Mouse (Mus musculus) kidney, postnatal 4 days (tissue): ENCODE data around the gene Mtx3.
"Not testable (repeated sequence)": the region's sequence is repeated elsewhere in the genome, so short reads cannot be mapped to it uniquely, and the experiment has no call there.

ENCODE experiments used
- DNase-seq, 2 experiments: peaks; one replicate each; pipeline ENCODE4 v3.0.0; 2021; ENCODE audit warnings: mixed read lengths in 2 of 2

Gene Mtx3

DNA sequence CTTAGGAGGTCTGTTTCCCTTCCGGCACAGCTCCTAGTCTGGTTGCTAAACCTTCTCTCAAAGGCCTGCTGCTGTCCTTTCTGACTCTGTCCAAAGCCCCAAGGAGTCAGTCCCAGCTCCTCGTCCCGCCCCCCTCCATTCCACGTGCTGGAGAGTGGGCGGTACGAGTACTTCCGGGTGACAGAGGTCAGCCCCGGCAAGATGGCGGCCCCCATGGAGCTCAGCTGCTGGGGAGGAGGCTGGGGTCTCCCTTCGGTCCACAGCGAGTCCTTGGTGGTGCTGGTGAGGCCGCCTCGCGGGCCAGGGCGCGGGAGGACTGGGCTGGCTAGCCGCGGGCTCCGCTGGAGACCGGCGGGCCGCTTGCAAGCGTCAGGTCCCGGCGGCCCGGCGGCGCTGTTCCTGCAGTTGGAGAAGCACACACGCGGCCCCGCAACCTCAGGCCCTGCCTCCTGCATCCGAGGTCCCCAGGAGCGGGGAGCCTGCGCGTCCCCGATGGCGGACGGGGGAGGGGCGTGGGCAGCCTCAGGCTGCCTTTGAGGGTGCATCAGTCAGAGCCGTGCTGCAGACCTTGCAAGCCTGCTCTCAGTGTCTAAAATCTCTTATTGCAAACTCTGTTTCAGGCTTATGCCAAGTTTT is at the start of gene Mtx3:
Mtx3 (plus strand) TSS at position 175 of the 636 bp plus-strand sequence.
- peak; percentile 93 to 95 for DNase-seq

DNA sequence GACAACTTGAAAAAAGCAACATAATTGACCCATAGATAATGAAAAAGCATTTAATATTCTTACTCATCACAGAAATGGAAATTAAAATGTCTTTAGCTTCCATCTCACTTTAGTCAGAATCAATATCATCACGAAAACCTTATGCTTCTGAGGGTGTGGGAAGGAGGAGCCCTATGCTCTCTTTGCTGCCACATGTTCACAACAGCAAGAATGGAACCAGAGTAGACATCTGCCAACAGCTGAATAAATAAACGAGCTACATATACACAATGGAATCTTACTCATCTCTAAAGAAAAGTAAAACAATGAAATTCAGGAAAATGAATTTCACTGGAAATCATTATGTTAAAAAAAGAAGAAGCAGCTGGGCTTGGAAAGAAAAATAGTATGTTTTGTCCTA is 45.7 kb upstream of the Mtx3 start:
- no peak for DNase-seq

DNA sequence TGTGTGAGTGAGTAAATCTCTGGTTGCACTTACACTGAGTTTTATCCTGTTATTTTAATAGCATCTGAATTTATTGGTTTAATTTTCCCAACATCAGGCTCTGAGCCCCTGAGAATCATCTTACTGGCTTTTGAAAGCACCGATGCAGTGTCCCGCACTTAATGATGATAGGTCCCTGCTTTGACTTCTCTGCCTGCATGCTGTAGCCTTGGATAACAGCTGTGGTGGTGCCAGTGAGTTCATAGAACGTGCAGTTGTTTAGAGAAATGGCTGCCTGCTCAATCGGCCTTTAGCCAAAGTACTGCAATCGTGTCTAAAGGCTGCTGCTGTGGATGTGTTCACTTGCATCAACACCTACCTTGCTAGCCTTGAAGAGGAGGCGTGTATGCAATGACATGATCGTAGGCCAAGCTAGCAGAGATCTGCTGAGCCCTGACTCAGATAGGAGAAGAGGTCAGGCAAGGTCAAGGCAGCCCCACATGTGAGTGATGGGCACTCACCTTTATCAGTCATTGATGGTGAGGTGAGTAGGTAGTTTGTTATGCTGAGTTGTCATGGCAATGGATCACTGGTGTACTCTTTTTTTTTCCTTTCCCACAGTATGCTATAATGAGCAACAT is 45.1 kb upstream of the Mtx3 start:
- no peak for DNase-seq

DNA sequence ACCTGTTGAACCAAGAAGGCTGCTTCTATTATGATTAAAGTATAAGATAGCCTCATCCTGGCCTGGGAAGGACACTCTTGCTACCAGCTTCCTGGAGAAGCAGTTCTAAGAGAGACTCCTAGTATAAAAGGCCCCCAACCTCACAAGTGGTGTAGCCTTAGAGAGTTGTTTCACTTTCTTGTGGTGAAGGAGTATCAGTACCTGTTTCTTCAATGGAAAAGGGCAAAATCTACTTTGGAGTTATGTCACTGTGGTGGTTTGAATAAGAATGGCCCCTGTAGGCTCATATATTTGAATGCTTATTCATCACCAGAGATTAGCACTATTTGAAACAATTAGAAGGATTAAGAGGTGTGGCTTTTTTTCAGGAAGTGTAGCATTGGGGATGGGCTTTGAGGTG is 37.8 kb upstream of the Mtx3 start:
- DNase-seq: no peak

DNA sequence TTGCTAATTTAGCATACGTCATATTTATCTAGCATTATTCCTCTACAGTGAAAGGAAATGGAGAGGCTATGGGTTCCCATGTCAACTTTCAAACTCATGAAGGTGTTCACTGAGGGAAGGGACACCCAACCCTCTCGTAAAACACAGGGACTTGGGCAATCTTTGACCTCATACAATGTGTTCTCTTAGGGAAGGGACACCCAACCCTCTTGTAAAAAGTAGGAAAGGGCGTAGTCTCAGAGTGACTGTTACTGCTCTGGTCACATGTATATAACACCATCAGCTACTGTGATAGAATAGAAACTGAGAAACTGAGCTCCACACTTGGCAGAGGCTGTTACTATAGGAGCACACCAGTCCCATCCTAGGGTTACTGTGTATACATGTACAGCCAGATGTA is 36.7 kb upstream of the Mtx3 start:
- no peak for DNase-seq

DNA sequence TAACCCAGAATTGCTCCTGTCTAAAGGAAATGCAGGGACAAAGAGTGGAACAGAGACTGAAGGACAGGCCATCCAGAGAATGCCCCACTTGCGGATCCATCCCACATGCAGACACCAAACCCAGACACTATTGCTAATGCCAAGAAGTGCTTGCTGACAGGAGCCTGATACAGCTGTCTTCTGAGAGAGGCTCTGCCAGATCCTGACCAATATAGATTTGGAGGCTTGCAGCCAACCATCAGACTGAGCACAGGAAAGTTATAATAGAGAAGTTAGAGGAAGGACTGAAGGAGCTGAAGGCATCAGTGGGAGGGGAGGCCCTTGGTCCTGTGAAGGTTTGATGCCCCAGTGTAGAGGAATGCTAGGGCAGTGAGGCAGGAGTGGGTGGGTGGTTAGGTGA is 34.0 kb upstream of the Mtx3 start:
- not testable (repeated sequence) for DNase-seq

DNA sequence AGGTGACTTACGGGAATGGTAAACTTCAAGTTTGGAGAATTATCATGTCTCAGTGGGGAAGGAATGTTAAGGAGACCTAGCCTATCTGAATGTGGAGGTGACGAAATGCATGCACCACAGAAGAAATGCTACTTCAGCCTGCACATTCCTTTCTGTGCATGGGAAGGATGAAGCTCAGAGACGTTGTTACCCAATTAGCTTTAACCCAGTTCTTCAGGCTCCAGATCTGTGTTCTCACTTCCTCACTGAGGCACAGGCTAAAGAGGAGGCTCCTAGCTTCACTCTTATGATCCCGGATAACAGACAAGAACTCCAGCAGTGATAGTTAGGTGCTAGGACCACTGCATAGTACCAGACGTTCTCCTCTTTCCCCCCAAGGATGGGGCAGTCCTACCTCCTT is 28.2 kb upstream of the Mtx3 start:
- no peak for DNase-seq

DNA sequence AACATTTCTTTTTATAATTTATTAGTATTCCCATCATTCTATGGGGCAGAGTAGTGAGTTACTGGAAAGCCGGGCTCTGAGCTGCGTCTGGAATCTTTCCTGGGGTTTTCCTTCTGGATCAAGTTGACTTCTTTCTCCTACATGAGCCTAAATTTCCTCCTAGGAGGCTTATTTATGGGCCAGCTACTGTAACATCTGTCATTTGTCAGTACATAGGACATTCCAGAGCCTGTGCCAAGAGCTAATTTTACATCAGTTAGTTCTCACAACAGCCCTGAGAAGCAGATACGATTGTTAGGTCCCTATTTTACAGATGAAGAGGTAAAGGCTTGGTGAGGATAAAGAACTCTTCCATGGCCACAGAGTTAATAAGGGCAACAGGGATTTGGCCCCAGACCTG is 27.2 kb upstream of the Mtx3 start:
- DNase-seq: peak; percentile 10 to 30

DNA sequence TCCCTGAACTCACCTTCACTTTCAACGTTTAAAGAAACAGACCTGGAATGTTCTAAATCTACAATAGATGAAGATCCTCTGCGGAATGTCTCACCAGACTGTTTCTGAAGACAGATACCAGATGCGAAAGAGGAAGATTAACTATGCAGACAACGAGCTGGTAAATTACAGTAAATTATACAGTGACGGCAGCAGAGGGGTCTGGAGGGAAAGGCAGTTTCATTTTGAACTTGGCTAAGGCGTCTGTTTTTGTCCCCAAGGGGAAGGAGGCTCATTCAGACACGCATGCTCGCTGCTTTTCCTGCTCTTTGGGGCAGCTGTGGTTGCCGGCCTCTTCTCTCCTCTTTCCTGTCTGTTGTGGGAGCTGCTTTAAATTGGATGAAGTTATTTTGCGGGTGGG is 15.7 kb upstream of the Mtx3 start:
- peak; percentile 35 to 43 for DNase-seq

DNA sequence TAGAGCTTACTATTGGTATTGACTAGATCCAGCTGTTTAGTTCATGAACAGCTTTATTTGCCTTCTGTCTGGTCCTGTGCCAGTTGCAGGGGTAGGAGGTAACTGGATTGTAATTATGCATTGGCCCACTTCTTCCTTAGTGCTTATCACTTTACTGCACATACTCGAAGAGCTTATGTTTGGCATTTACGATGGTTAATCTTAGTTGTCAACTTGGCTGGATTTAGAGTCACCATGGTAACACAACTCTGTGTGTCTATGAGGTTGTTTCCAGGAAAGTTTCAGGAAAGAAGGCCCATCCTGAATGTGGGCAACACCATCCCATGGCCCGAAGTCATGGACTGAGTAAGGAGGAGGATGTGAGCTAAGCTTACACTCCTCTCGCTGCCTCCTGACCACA is 11.4 kb upstream of the Mtx3 start:
- DNase-seq: no peak

DNA sequence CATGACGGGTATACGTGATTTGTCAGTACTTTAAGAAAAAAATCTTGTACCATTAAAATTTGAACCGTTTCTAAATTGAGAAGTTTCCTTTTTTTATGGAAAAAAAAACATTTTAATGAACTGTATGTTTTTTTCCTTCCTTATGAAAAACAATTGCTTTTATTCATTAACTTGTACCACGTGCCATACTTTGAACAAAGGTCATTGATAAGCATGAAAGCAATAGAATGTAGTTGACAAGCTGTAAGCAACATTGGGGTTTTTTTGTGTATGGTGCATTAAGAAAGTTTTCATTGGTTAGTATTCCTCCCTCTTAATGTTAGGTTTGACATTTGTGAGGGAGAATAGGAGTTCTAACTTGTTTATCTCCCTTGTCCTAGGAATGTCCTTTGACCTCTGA is 1.9 kb downstream of the Mtx3 start:
- no peak for DNase-seq

DNA sequence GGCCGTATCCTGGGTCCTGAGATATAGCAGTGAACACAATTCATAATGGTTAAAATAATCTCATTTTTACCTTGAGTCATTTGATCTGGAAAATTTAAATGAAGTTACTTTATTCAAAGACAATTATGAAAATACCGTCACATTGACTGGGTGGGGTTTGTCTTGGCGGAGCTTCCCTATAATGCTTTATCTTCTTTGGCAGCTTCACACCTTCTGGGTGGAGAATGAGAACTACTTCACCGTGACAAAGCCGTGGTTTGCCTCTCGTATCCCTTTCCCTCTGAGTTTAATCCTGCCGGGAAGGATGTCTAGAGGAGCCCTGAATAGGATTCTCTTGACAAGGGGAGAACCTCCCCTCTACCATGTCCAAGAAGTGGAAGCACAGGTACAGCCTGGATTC is 2.8 kb downstream of the Mtx3 start:
- DNase-seq: no peak

DNA sequence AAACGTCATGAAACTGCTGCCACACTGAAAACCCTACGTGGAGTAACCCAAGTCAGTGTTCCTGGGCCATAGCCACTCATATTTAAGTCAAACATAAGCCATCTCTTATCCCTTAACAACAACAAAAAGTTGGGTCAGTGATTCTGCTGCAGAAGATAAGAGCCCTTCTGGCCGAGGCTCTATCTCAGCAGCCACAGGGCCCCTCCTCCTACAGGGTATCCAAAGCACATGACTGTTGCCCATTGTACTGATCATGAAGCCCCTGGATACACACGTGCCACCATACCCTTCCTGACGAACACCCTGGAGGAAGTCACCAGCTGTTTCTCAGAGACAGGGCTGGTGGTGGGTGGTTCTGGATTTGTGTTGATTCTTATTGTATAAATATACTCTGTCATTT is 3.4 kb downstream of the Mtx3 start:
- no peak for DNase-seq

DNA sequence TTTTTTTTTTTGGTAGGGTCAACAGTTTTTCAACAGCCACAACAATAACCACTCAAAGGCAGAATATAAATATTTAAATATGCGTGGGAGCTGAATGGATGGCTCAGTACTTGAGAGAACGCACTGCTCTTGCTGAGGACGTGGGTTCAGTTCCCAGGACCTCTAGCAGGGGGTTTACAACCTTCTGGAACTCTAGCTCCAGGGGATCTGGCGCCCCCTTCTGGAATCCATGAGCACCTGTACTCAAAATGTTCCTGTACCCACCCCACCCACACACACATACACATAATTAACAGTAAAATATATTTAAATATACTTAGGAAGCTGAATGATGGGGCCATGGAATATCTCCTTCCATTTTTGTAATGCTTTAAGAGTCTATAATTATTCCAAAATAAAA is 11.3 kb downstream of the Mtx3 start:
- DNase-seq: no peak

DNA sequence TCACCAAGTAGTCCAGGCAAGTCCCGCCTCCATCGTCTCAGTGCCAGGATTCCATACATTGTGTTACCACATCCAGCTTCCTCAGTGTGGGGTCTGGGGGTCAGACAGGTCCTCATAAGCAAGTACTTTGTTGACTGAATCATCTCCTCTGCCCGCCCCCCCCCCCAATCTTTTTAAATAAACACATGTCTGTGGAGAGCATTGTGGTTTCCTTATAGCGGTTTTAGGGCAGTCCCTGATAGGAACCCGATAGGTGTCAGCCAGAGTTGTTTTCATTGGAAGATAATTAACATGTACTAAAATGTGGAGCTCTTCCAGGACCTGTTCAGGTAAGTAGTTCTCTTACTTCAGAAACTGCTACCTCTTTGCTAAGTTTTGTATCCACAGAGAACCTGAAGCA is 14.2 kb downstream of the Mtx3 start:
- DNase-seq: no peak

DNA sequence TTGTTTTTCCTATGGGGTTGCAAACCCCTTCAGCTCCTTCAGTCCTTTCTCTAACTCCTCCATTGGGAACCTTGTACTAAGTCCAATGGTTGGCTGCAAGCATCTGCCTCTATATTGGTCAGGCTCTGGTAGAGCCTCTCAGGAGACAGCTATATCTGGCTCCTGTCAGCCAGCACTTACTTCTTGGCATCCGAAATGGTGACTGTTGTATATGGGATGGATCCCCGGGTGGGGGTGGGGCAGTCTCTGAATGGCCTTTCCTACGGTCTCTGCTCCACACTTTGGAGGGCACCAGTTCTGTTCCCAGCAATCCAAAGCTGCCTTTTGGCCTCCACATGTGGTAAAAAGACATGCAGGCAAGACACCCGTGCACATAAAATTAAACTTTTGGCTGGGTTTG is 15.4 kb downstream of the Mtx3 start:
- no peak for DNase-seq

DNA sequence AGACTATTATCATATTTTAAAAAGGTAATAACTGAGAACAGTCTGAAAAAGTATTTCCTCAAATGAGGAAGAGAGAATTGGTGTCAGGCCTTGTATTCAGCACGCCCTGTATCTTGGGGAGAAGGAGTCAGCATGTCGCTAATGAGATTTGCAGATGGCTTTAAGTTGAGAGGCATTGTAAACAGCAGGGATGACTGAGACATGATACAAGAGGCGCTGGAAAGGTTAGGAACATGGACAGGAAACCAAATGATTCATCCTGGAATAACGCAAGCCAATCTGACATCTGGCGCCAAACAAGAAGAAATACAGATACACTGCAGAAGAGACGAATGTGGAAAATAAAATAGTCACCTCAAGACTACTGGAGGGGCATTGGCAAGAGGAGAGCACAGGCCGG is 20.8 kb downstream of the Mtx3 start:
- DNase-seq: no peak

DNA sequence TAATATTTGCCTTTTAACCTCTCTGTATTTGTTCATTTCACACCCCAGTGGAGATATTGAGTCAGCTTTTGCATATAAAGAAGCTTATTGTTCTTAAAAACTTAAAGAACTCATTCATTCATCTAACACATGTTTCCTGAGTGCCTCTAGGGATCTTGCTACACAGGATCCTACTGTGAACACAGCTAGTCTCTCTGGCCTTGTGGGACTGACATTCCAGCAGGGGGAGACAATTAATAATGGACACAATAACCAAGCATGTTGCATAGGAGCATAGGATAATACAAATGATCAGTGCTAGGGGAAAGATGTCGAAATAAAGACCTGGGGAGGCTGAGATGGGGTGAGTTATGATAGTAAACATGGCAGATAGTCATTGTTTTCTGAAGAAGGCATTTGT is 22.1 kb downstream of the Mtx3 start:
- DNase-seq: no peak

DNA sequence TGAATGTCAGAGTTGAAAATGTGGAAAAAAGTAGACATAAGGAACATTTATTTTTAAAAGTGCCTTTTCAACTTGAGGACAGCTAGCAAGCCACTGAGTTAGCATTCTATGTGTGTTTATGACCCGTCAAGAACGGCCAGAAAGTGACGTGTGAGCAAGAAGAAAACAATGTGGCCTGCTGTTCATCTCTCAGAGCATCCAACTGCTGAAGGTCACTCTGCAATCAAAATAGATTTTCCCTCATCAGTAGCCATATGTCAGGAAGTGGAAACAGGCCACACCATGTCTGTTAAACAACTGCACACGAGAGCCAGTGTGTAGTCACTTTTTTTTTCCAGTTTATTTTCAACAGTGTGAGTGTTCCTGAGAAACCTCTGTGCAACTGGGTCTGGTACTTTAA is 35.0 kb downstream of the Mtx3 start:
- DNase-seq: peak in 1 of 2 experiments; percentile 15

DNA sequence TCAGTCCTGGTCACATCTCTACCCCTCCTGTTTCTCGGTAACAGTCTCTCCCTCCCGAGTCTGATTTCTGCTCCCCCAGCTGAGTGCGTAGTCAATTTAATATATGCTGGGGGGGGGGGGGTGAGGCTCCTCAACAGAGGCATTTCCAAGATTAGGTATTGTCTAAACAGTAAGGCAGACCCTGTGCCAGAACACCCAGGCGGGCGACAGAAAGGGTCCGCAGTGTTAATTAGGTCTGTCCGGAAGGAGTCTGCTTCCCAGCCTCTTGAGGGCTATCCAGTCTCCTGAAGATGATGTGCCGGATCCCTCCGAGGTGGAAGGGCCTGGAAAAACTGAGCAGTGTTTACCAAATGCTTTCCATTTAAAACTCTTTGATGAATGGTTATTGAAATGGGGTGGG is 35.4 kb downstream of the Mtx3 start:
- no peak for DNase-seq

DNA sequence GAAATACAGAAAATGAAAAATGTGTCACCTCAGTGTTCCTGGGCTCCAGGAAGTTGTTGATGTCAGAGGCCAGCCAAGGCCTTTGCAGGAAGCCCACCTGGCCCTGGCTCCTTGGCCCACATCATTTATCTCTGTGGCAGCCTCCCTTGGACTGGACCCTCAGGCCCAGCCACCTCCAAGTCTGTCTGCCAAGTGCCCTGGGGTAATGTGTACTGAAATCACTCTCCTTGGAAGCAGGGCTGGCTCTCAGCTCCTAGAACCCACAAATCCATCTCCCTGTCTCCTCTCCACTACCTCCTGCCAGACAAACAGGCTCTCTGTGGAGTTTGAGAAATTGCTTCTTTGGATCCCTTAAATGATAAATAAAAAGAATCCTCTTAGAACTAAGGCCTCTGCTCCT is 36.0 kb downstream of the Mtx3 start:
- DNase-seq: no peak

DNA sequence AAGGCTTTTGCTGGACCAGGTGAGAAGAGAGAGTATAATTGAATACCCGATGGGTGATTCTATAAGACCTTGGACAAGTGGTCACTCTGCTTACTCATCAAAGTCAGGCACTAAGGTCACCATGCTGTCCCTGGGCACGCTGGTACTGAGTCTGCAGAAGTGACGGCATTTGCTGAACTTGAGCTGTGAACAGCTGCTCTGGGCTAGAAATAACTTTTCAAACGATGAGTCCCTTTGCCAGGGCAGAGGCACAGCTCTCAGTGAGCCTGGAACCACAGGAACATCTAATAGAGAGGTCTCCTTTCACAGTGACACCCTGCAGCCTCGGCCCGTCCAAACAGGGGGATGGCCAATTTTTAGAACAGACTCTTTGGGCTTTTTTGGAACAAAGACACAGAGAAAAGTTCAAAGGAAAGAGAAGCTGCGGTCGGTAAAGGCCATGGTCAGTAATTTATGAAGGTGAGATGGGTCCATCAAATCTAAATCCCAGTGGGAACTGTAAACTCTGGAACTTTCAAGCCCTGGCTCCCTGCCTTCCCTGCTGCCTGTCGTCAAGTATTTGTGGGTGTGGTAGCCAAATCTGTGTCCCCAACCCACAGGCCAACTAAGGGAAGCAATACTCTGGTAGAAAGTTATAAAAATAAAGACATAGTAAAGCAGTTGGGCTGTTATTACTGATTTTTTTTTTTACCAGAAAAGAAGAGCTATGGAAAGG is 37.9 kb downstream of the Mtx3 start:
- DNase-seq: peak; percentile 28 to 33

DNA sequence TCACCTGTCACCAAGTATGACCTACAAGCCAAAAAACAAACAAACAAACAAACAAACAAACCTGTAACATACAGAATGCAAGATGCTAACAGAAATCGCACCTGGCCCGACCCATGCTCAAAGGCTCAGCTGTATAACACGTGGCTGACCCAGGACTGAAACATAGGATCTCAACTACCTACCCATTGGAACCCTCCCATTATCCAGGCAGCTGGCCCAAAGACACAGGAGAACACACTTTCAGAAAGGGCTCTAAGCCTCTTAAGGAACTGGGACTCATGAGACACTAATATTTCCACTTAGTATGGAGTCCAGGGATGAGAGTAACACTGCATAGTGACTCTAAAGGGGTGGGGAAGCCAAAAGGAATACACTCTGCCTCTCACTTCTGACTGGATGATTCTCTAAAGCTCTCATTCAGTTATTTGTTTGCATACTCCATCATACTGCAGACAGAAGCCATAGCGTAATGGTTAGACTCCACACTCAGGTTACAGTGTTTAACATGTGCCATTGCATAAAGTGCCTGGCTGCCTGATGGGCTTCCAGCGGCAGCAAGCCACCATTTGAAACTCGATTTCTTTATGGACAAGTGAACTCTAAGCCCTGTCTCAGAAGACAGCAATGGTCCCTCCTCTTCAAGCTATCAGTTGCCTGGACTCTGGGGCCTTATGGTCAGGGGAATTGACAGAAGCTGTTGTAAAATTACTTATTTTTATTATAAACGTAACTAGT is 38.6 kb downstream of the Mtx3 start:
- DNase-seq: no peak

DNA sequence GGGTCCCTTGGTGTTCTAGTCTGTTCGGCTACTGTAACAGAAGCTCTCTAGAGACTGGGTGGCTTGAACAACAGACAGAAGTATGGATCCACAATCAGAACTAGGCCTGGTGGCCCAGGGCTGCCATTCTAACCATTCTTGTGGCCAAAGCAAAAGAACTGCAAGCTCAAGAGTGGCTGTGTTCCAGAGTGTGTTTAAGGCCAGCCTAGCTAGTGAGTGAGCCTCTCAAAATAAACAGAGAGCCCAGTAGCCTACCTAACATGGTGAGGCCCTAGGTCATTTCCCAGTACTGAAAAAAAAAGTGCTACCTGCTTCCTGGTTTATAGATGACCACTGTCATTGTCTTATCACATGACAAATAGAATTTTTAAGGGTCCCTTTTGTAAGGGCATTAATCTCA is 39.6 kb downstream of the Mtx3 start:
- DNase-seq: no peak
